Mouse (Mus musculus) MEL (cell line): ENCODE results near the gene Gas7. TPM values are rescaled to one million over a fixed set of nuclear protein-coding genes. Genes with fewer than 3 reads are reported as not detected.

Experiments
- DNase-seq: peaks from one replicate; pipeline ENCODE4 v3.0.0; 2011; ENCODE audit warnings: low read depth, low spot score
- H3K27ac ChIP-seq: 2 replicates; pipeline ENCODE4 v1.5.1; 2012; ENCODE audit warnings: low read depth, mild to moderate bottlenecking, control low read depth, low read length, moderate library complexity; ENCODE audit not compliant: control insufficient read depth
- H3K27me3 ChIP-seq, 2 experiments: fragments of 150-350 bp in 1 of 2; sonication (generic) in 1 of 2; 2 replicates each; pipeline ENCODE4 v1.6.1; 2012; ENCODE audit warnings: low read length in 2 of 2, mild to moderate bottlenecking in 2 of 2, improper control_type of control experiment in 1 of 2, moderate library complexity in 1 of 2; ENCODE audit not compliant: insufficient read depth in 2 of 2, control insufficient read depth in 1 of 2
- H3K36me3 ChIP-seq, 2 experiments: 2 replicates each; pipeline ENCODE4 v1.6.1; 2012 to 2014; ENCODE audit warnings: low read length in 2 of 2, improper control_type of control experiment in 1 of 2, inconsistent platforms in 1 of 2, mild to moderate bottlenecking in 1 of 2; ENCODE audit not compliant: insufficient read depth in 2 of 2, control insufficient read depth in 1 of 2
- H3K4me1 ChIP-seq, 2 experiments: fragments of 150-350 bp in 1 of 2; sonication (generic) in 1 of 2; 2 replicates each; pipeline ENCODE4 v1.6.1; 2012; ENCODE audit warnings: low read length in 2 of 2, improper control_type of control experiment in 1 of 2, mild to moderate bottlenecking in 1 of 2; ENCODE audit not compliant: insufficient read depth in 2 of 2, control insufficient read depth in 1 of 2
- H3K4me3 ChIP-seq, 2 experiments: fragments of 150-350 bp in 1 of 2; sonication (generic) in 1 of 2; 2 replicates each; pipeline ENCODE4 v1.5.1; 2012; ENCODE audit warnings: low read depth in 2 of 2, low read length in 2 of 2, mild to moderate bottlenecking in 2 of 2, moderate library complexity in 2 of 2, control low read depth in 1 of 2, improper control_type of control experiment in 1 of 2; ENCODE audit not compliant: control insufficient read depth in 1 of 2, insufficient read depth in 1 of 2
- H3K79me2 ChIP-seq: 2 replicates; pipeline ENCODE4 v1.6.1; 2012; ENCODE audit warnings: mild to moderate bottlenecking, low read length, moderate library complexity; ENCODE audit not compliant: control insufficient read depth, poor library complexity, insufficient read depth
- H3K9ac ChIP-seq: 2 replicates; pipeline ENCODE4 v1.6.1; 2012; ENCODE audit warnings: low read depth, mild to moderate bottlenecking, control low read depth, low read length, moderate library complexity; ENCODE audit not compliant: control insufficient read depth, poor library complexity, severe bottlenecking
- H3K9me3 ChIP-seq: fragments of 150-350 bp; sonication (generic); replicated peaks from 2 replicates; pipeline ENCODE4 v1.6.1; 2012; ENCODE audit warnings: mild to moderate bottlenecking, low read length, improper control_type of control experiment, moderate library complexity; ENCODE audit not compliant: insufficient read depth
- CHD1 ChIP-seq: IDR thresholded peaks from 2 replicates; pipeline ENCODE4 v1.6.1; 2012; ENCODE audit warnings: low read depth, mild to moderate bottlenecking, inconsistent platforms, low read length, improper control_type of control experiment
- CHD2 ChIP-seq: IDR thresholded peaks from 2 replicates; pipeline ENCODE4 v1.6.1; 2011; ENCODE audit warnings: low read length, improper control_type of control experiment
- CTCF ChIP-seq, 3 experiments: IDR thresholded peaks in 2 of 3; conservative IDR thresholded peaks in 1 of 3; 2 replicates each; pipeline ENCODE4 v1.5.1; 2011 to 2012; ENCODE audit warnings: low read length in 3 of 3, low read depth in 2 of 3, mild to moderate bottlenecking in 2 of 3, improper control_type of control experiment in 1 of 3, inconsistent platforms in 1 of 3, mixed read lengths in 1 of 3, moderate library complexity in 1 of 3; ENCODE audit not compliant: control insufficient read depth in 1 of 3, insufficient read depth in 1 of 3, poor library complexity in 1 of 3, severe bottlenecking in 1 of 3
- E2F4 ChIP-seq: IDR thresholded peaks from 2 replicates; pipeline ENCODE4 v1.6.1; 2011; ENCODE audit warnings: low read depth, low read length, improper control_type of control experiment, borderline replicate concordance
- ELF1 ChIP-seq: IDR thresholded peaks from 2 replicates; pipeline ENCODE4 v1.6.1; 2014; ENCODE audit warnings: low read depth, mild to moderate bottlenecking, inconsistent platforms, low read length, improper control_type of control experiment, moderate library complexity
- EP300 ChIP-seq, 2 experiments: IDR thresholded peaks; 2 replicates each; pipeline ENCODE4 v1.6.1; 2011; ENCODE audit warnings: improper control_type of control experiment in 2 of 2, low read length in 2 of 2, low read depth in 1 of 2, mild to moderate bottlenecking in 1 of 2
- ETS1 ChIP-seq: IDR thresholded peaks from 2 replicates; pipeline ENCODE4 v1.6.1; 2012; ENCODE audit warnings: low read depth, mild to moderate bottlenecking, inconsistent platforms, low read length, improper control_type of control experiment, moderate library complexity
- GATA1 ChIP-seq: IDR thresholded peaks from 2 replicates; pipeline ENCODE4 v1.6.1; 2011; ENCODE audit warnings: low read depth, low read length, improper control_type of control experiment
- JUND ChIP-seq: IDR thresholded peaks from 2 replicates; pipeline ENCODE4 v1.6.1; 2011; ENCODE audit warnings: low read depth, mild to moderate bottlenecking, improper control_type of control experiment, low read length
- MAZ ChIP-seq: IDR thresholded peaks from 2 replicates; pipeline ENCODE4 v1.6.1; 2012; ENCODE audit warnings: low read depth, mild to moderate bottlenecking, inconsistent platforms, low read length, improper control_type of control experiment
- MXI1 ChIP-seq: IDR thresholded peaks from 2 replicates; pipeline ENCODE4 v1.6.1; 2011; ENCODE audit warnings: mild to moderate bottlenecking, low read depth, low read length, improper control_type of control experiment
- NRF1 ChIP-seq: IDR thresholded peaks from 2 replicates; pipeline ENCODE4 v1.6.1; 2014; ENCODE audit warnings: low read depth, mild to moderate bottlenecking, inconsistent platforms, low read length, improper control_type of control experiment, moderate library complexity; ENCODE audit not compliant: poor library complexity, insufficient read depth, severe bottlenecking
- POLR2A ChIP-seq, 2 experiments: IDR thresholded peaks; 2 replicates each; pipeline ENCODE4 v1.6.1; 2011 to 2012; ENCODE audit warnings: low read length in 2 of 2, mild to moderate bottlenecking in 2 of 2, control low read depth in 1 of 2, improper control_type of control experiment in 1 of 2, low read depth in 1 of 2, moderate library complexity in 1 of 2; ENCODE audit not compliant: control insufficient read depth in 1 of 2, insufficient read depth in 1 of 2, poor library complexity in 1 of 2
- POLR2AphosphoS2 ChIP-seq: IDR thresholded peaks from 2 replicates; pipeline ENCODE4 v1.6.1; 2011; ENCODE audit warnings: low read length, improper control_type of control experiment
- POLR2AphosphoS5 ChIP-seq: IDR thresholded peaks from 2 replicates; pipeline ENCODE4 v1.6.1; 2012; ENCODE audit warnings: low read depth, borderline replicate concordance, mild to moderate bottlenecking, inconsistent platforms, low read length, moderate library complexity, mixed read lengths
- RCOR1 ChIP-seq: IDR thresholded peaks from 2 replicates; pipeline ENCODE4 v1.6.1; 2012; ENCODE audit warnings: low read depth, mild to moderate bottlenecking, inconsistent platforms, low read length, improper control_type of control experiment
- SIN3A ChIP-seq: IDR thresholded peaks from 2 replicates; pipeline ENCODE4 v1.6.1; 2012; ENCODE audit warnings: low read length, improper control_type of control experiment, inconsistent platforms
- SMC3 ChIP-seq: IDR thresholded peaks from 2 replicates; pipeline ENCODE4 v1.6.1; 2011; ENCODE audit warnings: low read depth, low read length, improper control_type of control experiment
- TAL1 ChIP-seq: IDR thresholded peaks from 2 replicates; pipeline ENCODE4 v1.6.1; 2012; ENCODE audit warnings: mild to moderate bottlenecking, inconsistent platforms, low read length, moderate library complexity, mixed read lengths
- TCF12 ChIP-seq: IDR thresholded peaks from 2 replicates; pipeline ENCODE4 v1.6.1; 2014; ENCODE audit warnings: low read depth, mild to moderate bottlenecking, inconsistent platforms, low read length, improper control_type of control experiment, moderate library complexity
- UBTF ChIP-seq: IDR thresholded peaks from 2 replicates; pipeline ENCODE4 v1.6.1; 2012; ENCODE audit warnings: low read depth, mild to moderate bottlenecking, inconsistent platforms, low read length, improper control_type of control experiment, moderate library complexity, borderline replicate concordance; ENCODE audit not compliant: insufficient read depth
- USF1 ChIP-seq: IDR thresholded peaks from 2 replicates; pipeline ENCODE4 v1.6.1; 2014; ENCODE audit warnings: low read depth, mild to moderate bottlenecking, inconsistent platforms, low read length, improper control_type of control experiment, moderate library complexity
- USF2 ChIP-seq, 2 experiments: IDR thresholded peaks; 2 replicates each; pipeline ENCODE4 v1.6.1; 2011 to 2012; ENCODE audit warnings: improper control_type of control experiment in 2 of 2, low read length in 2 of 2, borderline replicate concordance in 1 of 2, inconsistent platforms in 1 of 2, low read depth in 1 of 2, mild to moderate bottlenecking in 1 of 2; ENCODE audit not compliant: insufficient read depth in 1 of 2
- ZC3H11A ChIP-seq: IDR thresholded peaks from 2 replicates; pipeline ENCODE4 v1.6.1; 2012; ENCODE audit warnings: low read depth, mild to moderate bottlenecking, inconsistent platforms, low read length, improper control_type of control experiment
- ZKSCAN1 ChIP-seq: IDR thresholded peaks from 2 replicates; pipeline ENCODE4 v1.6.1; 2012; ENCODE audit warnings: low read depth, mild to moderate bottlenecking, inconsistent platforms, low read length, improper control_type of control experiment, moderate library complexity
- polyA plus RNA-seq, 2 experiments: library from polyadenylated mRNA; stranded (reverse) in 1 of 2; unstranded in 1 of 2; fragments of >175 nt in 1 of 2; fragments of >200 nt in 1 of 2; gene quantifications; 2 replicates each; pipeline versions ENCODE4 v1.2.1 to v1.2.4; 2012; ENCODE audit warnings: low replicate concordance in 2 of 2, low read depth in 1 of 2; ENCODE audit not compliant: insufficient read length in 2 of 2, insufficient read depth in 1 of 2, missing spikeins in 1 of 2
- total RNA-seq: library from RNA; depleted of rRNA; stranded (reverse); fragments of 300-350 nt; gene quantifications from 2 replicates; pipeline ENCODE4 v1.2.3, GENCODE M21; 2012

Gas7 gene
- total and polyA plus RNA-seq, 3 experiments, result 0.04 TPM; not detected in 2

DNA sequence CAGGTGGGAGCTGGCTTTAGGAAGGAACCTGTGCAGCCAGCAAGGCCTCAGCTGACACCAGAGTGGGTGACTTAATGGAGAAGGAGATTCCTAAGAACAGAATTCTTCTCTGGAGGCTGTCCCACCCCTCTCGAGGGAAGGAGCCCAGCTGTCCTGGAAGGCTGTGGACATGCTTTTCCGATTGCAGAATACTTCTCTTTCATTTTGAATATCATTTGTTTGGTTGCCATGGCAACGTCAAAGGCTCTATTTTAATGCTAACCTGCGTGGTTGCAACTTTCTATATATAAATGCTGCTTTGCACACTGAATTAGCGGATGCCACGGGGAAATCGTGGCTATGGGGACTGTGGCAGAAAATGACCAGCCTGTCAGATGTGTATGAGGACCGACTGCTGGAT, 115.7 kb downstream of the Gas7 start:
- no peaks in the 10 kb centered on the region for H3K79me2 ChIP-seq
- no peak overlapping the region for H3K4me3 ChIP-seq
- H3K4me1 ChIP-seq, result no peaks in the 10 kb centered on the region
- DNase-seq, result no peak
- H3K9ac ChIP-seq, result no peak overlapping the region
- H3K27ac ChIP-seq, result no peak overlapping the region
- H3K27me3 ChIP-seq, result no peaks in the 10 kb centered on the region
- no peak for TF ChIP-seq JUND
- TF ChIP-seq POLR2AphosphoS5, result no peak
- no peak for TF ChIP-seq SIN3A
- TF ChIP-seq CHD1, result no peak
- no peak for TF ChIP-seq CTCF (IDR thresholded peaks at IDR 0.05 in 2 of 3, conservative IDR thresholded peaks at IDR 0.05 in 1 of 3; ENCODE audit: control insufficient read depth in 1 of 3, insufficient read depth in 1 of 3, low read depth in 2 of 3, low read length in 3 of 3, poor library complexity in 1 of 3, severe bottlenecking in 1 of 3)
- no peak for TF ChIP-seq E2F4
- TF ChIP-seq ETS1, result no peak
- no peak for TF ChIP-seq ZKSCAN1
- TF ChIP-seq MXI1, result no peak
- no peak for TF ChIP-seq POLR2AphosphoS2
- TF ChIP-seq EP300 (IDR thresholded peaks at IDR 0.05; ENCODE audit: low read depth in 1 of 2, low read length in 2 of 2), result no peak
- no peak for TF ChIP-seq TAL1
- TF ChIP-seq RCOR1, result no peak
- no peak for TF ChIP-seq USF2 (IDR thresholded peaks at IDR 0.05; ENCODE audit: borderline replicate concordance in 1 of 2, insufficient read depth in 1 of 2, low read depth in 1 of 2, low read length in 2 of 2)
- no peak for TF ChIP-seq CHD2
- no peaks in the 10 kb centered on the region for H3K36me3 ChIP-seq
- no peaks in the 10 kb centered on the region for H3K9me3 ChIP-seq

DNA sequence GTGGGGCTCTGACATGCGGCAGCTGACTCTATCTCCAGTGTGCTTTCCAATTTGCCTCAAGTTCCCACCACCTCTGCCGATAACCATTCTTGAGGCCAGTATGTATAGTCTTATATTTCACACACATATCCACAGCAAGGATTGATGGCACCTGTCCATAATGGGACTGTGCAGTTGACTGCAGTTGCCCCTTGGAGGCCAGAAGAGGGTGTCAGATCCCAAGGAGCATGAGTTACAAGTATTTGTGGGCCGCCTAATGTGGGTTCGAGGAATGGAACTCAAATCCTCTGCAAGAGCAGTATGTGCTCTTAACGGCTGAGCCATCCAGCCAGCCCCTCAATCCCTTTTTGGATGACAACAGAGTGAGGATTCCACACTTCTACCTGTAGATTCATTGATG, 119.1 kb downstream of the Gas7 start:
- no peak for TF ChIP-seq ZC3H11A
- no peak for TF ChIP-seq GATA1
- no peak for TF ChIP-seq USF2 (IDR thresholded peaks at IDR 0.05; ENCODE audit: borderline replicate concordance in 1 of 2, insufficient read depth in 1 of 2, low read depth in 1 of 2, low read length in 2 of 2)
- TF ChIP-seq JUND, result no peak
- TF ChIP-seq NRF1, result no peak
- TF ChIP-seq UBTF, result no peak
- TF ChIP-seq EP300 (IDR thresholded peaks at IDR 0.05; ENCODE audit: low read depth in 1 of 2, low read length in 2 of 2), result no peak
- TF ChIP-seq POLR2A (IDR thresholded peaks at IDR 0.05; ENCODE audit: control insufficient read depth in 1 of 2, insufficient read depth in 1 of 2, low read depth in 1 of 2, low read length in 2 of 2, poor library complexity in 1 of 2), result no peak
- TF ChIP-seq SIN3A, result no peak
- TF ChIP-seq MAZ, result no peak
- TF ChIP-seq ETS1, result no peak
- no peak for TF ChIP-seq TCF12
- TF ChIP-seq ELF1, result no peak
- TF ChIP-seq USF1, result no peak
- no peak for TF ChIP-seq SMC3
- Histone ChIP-seq H3K4me3 (no peak overlapping the region), H3K27ac (no peak overlapping the region), H3K27me3 (no peaks in the 10 kb centered on the region), H3K4me1 (no peaks in the 10 kb centered on the region), H3K9me3 (no peaks in the 10 kb centered on the region), H3K36me3 (no peaks in the 10 kb centered on the region), H3K79me2 (no peaks in the 10 kb centered on the region), H3K9ac (no peak overlapping the region)
- DNase-seq, result no peak
